Mouse (Mus musculus) kidney, adult 18-20 months (tissue): Measurements from ENCODE around the gene Jup.

Source experiments
- DNase-seq: peaks from one replicate; pipeline ENCODE4 v3.0.0; 2021

Jup gene

DNA sequence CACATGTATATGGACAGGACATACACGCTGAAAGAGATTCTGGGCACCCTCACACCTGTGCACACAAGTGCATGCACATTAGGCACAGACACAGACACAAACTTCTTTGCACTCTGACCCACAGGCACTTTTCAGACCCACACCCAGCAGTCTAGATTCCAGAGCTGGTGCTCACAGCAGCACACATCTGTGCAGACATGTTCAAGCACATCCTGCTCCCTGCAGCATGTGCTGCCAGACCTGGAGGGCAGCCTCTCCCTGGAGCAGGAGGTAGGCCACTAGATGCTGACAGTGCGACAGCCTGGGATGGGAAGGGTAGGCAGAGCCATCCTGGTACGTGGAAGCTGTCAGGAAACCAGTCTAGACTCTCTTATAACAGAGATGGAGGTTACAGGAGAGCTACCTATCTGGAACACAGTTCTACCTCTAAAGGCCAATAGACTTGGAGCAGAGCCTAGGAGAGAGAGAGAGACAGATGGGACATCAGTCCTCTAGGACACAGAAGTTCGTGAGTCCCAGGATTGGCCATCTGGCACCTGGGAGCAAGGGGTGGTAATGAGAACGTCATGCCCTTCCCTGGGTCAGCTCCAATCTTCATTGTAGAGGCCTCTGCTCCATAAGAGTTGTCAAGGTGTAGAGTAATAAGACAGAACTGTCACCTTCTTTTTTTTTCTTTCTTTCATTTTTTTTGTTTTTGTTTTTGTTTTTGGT is 9.6 kb upstream of the Jup start:
- DNase-seq: no peak

DNA sequence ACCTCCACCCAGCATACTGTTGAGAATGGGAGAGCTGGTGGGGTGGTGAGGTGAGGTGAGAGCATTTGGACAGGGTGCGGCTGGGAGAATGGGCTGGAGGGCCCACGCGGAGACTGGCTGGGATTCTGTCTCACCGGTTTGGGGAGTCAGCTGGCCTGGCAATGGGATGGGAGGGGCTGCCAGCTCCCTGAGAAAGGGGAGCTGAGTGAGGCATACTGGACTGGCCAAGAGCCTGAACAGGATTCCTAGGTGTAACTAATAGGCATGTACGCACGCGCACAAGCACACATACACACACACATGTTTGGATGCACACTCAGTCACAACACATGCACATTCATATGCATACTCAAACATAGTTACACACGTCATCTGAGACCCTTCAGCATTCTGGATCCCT is 8.7 kb upstream of the Jup start:
- DNase-seq: no peak

DNA sequence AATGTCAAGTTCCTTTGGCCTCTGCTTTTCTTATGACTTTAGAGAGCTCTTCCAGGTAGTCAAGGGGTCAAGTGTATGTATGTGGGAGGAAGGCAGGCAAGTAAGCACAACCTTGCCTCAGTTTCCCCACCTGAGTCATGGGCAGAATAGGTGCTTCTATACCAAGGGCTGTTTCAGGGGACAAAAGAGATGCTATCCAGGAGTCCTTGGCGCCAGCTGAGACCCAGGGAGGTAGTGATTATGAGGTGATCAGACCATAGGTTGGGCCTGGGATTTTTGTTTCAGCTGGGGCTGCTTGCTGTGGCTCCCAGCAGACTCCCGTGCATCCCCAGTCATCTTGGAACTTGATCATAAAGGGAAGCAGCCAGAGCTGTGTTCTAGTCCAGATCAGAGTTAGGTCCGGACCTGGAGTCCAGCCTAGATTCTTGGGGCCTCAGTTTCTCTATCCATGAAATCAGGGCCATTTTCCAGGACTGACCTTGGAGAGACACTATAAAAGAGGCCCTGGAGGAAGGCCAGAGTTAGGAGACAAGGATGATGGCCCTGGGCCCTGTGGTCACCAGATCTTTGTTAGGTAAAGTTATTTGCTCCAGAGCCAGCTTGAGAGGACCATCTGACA is 7.0 kb upstream of the Jup start:
- no peak for DNase-seq

DNA sequence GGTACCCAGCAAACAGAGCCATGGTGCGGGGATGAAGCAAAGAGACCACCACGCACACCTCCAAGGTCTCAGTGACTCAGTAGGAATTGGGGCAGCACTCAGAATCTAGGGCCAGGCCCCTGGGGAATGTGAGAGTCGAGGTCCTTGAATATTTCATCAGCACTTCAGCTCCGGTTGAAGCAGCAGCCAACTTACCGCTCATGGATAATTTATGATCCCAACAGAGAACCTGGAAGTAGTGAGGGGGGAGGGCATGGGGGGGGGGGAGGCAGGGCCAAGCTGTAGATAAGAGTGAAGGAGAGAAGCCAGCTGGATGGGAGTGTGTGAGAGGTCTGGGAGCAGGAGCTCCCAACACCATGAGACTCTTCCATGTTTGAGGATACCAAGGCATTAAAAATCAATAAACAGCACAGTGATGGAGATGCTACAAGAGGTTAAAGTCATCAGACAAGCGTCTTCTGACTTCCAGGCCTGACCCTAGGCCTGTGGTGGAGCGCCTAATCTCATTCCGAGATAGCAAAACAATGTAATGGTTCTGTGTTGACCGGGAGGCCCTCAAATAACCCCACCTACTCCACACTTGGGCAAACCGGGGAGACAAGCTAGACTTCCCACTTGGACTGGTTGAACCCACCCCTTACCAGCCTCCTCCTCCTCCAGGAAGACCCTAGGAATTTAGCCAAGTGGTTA is 6.0 kb upstream of the Jup start:
- no peak for DNase-seq

GRCm38 (mm10) chr11:100402682-100403081 is 5.1 kb upstream of the Jup start:
- DNase-seq: no peak

- DNase-seq: no peak
Observed at GRCm38 (mm10) chr11:100402240-100402639, 4.7 kb upstream of the Jup start.

DNA sequence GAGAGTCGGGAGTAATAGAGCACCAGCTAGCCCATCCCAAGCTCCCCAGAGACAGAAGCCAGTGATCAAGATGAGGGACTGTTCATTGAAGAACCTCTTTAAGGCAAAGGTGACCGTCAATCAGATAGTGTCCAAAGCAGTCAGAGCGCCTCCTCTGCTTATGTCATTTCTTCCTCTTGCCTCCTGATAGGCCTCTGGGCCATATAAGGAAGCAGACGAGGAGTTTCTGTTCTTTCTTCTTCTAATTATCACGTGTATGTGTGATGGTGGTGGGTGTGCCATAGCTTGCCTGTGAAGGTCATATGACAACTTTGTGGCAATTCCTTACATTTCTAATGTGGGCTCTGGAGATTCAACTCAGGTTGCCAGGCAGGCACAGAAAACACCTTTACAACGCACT is 3.3 kb upstream of the Jup start:
- no peak for DNase-seq

DNA sequence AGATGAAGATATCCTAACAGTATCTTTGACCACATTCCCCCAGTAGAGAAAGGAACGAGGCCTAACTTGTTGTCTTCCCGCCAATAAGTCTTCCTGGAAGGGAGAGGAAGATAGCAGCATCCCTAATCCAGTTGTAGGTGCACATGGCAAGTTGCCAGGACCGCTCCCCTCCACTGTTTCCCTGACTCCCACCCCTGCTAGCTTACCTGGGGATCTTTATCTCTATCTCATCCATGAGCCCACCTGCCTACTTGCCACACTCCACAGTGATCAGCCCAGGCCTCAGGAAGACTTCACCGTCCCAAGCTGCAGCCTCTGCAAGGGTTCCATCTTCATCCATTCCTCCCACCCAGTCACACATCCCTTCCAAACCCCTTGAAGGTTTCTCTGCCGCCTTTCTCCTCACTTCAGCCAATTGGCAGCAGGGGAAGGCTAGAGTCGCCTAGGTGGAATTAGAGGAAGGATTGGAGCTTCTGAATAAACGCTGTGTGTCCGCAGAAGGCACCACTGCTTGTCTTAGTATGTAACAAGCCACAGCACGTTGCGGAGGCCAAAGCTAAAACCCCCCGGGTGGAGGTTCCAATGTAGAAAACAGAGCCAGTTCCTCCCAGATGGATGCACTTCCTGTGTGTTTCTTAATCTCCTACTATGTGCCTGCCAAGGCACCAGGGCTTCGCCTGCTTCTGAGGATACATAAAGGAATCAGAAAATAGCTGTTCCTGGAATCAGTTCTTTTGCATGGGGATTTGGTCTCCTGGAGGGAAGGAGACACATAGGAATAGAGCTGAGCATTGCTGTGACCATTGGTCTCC is 2.4 kb upstream of the Jup start:
- DNase-seq: no peak

DNA sequence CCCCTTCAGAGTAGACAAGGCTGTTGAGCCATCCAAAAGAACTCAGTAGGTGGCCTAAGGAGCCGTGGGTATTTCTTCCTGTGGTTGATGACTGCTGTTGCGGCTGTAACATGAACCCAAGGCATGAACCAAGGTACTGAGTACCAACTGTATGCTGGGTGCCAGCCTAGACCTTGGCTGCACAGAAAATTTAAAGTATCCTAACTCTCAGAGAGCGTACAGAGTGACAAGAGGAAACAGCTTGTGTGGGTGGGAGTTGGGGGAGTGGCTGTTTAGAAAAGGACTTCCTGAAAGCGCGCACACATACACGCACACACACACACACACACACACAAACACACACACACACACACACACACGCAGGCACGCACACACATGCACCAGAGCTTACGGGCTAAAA is 1.8 kb upstream of the Jup start:
- DNase-seq: no peak

GRCm38 (mm10) chr11:100398517-100398916 is 954 bp upstream of the Jup start:
- no peak for DNase-seq

GRCm38 (mm10) chr11:100396886-100397599 is 520 bp downstream of the Jup start:
- peak; percentile 82 for DNase-seq

GRCm38 (mm10) chr11:100395861-100396631 is 1.5 kb downstream of the Jup start:
- DNase-seq: peak; percentile 66

DNA sequence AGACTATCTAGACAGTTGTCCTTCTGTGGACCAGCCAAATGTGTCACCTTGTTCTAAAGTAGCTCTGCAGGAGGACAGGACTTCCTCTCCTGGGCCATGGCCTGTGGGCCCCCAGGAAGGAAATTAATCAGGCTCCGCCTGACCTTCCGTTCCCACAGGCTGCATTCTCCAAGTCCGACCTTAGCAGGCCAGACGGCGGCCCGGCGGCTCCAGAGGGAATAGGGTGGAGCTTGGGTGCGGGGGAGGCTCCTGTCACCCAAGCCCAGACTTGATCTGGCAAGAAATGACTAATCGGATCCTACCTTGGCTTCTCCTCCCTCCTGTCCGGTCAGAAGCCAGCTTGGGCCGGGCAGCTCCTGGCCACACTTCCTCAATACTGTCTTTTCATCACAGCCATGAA is 2.4 kb downstream of the Jup start:
- DNase-seq: peak; percentile 90

GRCm38 (mm10) chr11:100394353-100395074 is 3.0 kb downstream of the Jup start:
- DNase-seq: no peak

- DNase-seq: no peak
Observed at GRCm38 (mm10) chr11:100393733-100394132, 3.8 kb downstream of the Jup start.

GRCm38 (mm10) chr11:100392958-100393357 is 4.6 kb downstream of the Jup start:
- no peak for DNase-seq

DNA sequence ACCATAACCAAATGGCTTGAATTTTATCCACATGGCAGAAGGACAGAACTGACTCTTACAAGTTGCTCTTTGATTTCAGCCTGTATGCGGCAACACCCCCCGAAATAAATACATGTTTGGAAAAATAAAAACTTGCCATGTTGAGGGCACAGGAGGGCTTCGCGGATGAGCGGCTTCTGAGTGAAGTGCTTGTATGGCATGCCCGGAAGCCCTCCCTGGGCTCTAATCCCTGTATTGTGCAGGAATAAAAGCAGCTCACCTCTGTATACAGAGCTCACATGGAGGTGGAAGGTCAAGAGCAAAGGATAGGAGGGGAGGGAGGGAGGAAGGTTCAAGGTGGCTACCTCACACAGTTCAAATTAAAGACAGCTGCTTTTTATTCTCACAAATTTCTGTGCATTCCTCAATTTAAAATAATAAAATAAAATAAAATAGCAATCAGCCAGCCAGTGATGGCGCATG is 5.6 kb downstream of the Jup start:
- no peak for DNase-seq

DNA sequence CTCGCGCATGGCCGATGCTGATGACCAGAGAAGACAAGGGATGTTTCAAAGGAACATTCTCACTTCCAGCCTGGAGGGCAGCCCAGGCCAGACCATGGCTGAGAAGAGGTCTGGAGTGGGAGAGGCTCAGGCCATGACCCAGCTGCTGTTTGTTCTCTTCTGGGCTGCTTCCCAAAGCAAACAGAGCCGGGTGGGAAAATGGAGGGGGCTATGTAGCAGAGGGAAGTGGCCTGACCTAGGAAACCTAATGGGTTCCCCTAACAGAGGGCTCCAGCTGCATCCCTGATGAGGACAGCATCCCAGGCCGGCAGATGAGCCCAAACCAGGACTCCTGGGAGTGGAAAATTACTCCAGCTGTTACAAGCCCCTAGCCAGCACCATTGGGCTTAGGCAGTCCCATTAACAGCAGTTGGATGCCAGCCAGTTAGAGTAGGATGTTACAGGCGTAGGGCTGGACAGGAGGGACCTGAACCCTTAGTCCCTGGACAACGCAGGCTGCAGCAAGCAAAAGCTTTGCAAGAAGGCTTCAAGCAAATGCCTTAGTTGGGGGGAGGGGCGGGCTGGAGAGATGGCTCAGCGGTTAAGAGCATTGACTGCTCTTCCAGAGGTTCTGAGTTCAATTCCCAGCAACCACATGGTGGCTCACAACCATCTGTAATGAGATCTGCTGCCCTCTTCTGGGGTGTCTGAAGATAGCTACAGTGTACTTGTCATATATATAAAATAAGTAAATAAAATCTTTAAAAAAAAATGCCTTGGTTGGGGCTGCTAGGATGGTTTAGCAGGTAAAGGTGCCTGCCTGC is 6.3 kb downstream of the Jup start:
- peak; percentile 71 for DNase-seq

- DNase-seq: peak; percentile 62
Observed at GRCm38 (mm10) chr11:100389931-100390445, 7.6 kb downstream of the Jup start.

GRCm38 (mm10) chr11:100388588-100388987 is 9.0 kb downstream of the Jup start:
- peak; percentile 88 for DNase-seq
